Mouse (Mus musculus): Measurements from ENCODE around the gene Zdhhc17.

DNA sequence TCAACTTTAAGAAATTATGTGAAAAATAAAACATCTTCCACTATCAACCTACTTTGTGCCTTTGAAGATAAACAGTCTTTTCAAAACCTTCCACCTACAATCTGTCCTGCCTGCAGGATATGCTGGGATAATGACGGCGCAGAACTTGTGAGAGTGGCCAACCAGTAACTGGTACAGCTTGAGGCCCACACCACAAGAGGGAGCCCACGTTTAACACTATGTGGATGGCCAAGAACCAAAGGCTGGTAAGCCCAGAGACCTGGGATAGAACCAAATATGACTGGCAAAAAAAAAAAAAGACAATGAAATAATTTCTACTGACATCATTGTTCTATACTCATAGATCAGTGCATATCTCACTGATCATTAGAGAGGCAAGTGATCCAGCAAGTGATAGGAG lies 35.5 kb downstream of the Zdhhc17 start:
- peak in 1 of 2 experiments; percentile 73; a peak in 2 of 4 replicates for TF ChIP-seq CTCF (conservative IDR thresholded peaks at IDR 0.05 in 1 of 2, IDR thresholded peaks at IDR 0.05 in 1 of 2; ENCODE audit: low read depth in 2 of 2, low read length in 2 of 2)
- no peak for TF ChIP-seq ELF1 (IDR thresholded peaks at IDR 0.05; ENCODE audit: low read depth, low read length)
- no peak for TF ChIP-seq RCOR1 (conservative IDR thresholded peaks at IDR 0.05; ENCODE audit: low read depth, low read length)
